Mouse (Mus musculus): ENCODE data around the gene Srsf12. TPM values are rescaled to one million over a fixed set of nuclear protein-coding genes. Genes with fewer than 3 reads are reported as not detected.

Gene Srsf12
- polyA plus RNA-seq, 2 experiments: 13.3 TPM

- H3K9ac ChIP-seq (ENCODE audit: low read depth, low read length, severe bottlenecking): peak within 1 kb of the TSS; percentile 72
- no peaks in the 10 kb centered on the region for H3K27me3 ChIP-seq (ENCODE audit: control insufficient read depth, insufficient read depth, low read length)
- H3K9me3 ChIP-seq (ENCODE audit: control insufficient read depth, low read length): no peaks in the 10 kb centered on the region
- no peak for DNase-seq (ENCODE audit: low spot score)
- no peak for ATAC-seq (ENCODE audit: low FRiP score, low read depth)
- 13% methylated on average over 6 of the region's 6 CpGs for WGBS
- TF ChIP-seq POLR2A (IDR thresholded peaks at IDR 0.05; ENCODE audit: borderline replicate concordance, extremely low read depth, insufficient read depth, insufficient read length): no peak
- H3K27ac ChIP-seq (replicated peaks; ENCODE audit: low read depth, low read length): peak within 1 kb of the TSS; percentile 81
- H3K4me1 ChIP-seq (ENCODE audit: control insufficient read depth, insufficient read depth, low read length): 0 out of 2 replicates have a peak, but pooled peaks cover 3% of the 10 kb centered on the region
- peak within 1 kb of the TSS; percentile 61 for H3K4me3 ChIP-seq (replicated peaks; ENCODE audit: low read length)
- H3K36me3 ChIP-seq (ENCODE audit: control insufficient read depth, insufficient read depth, low read length): no peaks in the 10 kb centered on the region
- H3K4me2 ChIP-seq (replicated peaks; ENCODE audit: low read depth, low read length, severe bottlenecking): peak within 1 kb of the TSS; percentile 88
Observed at GRCm38 (mm10) chr4:33189735-33190036, 19.1 kb upstream of the Srsf12 start, which contains the start of gene Pm20d2. TSS of gene Pm20d2 (minus strand) at chr4:33189737.

DNA sequence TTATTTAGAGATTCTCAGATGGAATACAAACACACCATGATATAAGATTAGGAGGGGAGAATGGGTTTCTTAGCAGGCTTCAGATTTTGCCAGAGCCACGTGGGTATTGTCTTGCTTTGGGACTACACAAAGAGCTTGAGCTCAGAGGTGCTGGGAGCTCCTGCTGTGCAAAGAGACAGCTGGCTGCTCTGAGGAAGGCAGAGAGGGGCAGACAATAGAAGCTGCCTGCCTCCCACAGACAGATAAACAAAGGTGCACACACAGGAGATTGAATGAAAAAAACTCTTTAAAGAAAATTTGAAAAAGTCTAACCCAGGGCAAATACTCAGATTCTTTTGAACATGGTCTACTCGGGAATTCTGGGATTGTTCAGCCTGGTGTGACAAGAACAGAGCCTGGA, 10.7 kb upstream of the Srsf12 start:
- no peak for DNase-seq (ENCODE audit: low spot score)
- Histone ChIP-seq H3K9ac (ENCODE audit: low read depth, low read length, severe bottlenecking) (no peak overlapping the region), H3K4me3 (replicated peaks; ENCODE audit: low read length) (no peak overlapping the region), H3K4me1 (ENCODE audit: control insufficient read depth, insufficient read depth, low read length) (no peaks in the 10 kb centered on the region), H3K27ac (replicated peaks; ENCODE audit: low read depth, low read length) (no peak overlapping the region), H3K9me3 (ENCODE audit: control insufficient read depth, low read length) (no peaks in the 10 kb centered on the region; the same call in 1 of the 2 replicates), H3K36me3 (ENCODE audit: control insufficient read depth, insufficient read depth, low read length) (no peaks in the 10 kb centered on the region), H3K27me3 (ENCODE audit: control insufficient read depth, insufficient read depth, low read length) (no peaks in the 10 kb centered on the region), H3K4me2 (replicated peaks; ENCODE audit: low read depth, low read length, severe bottlenecking) (no peak overlapping the region)
- TF ChIP-seq POLR2A (IDR thresholded peaks at IDR 0.05; ENCODE audit: borderline replicate concordance, extremely low read depth, insufficient read depth, insufficient read length): no peak
- ATAC-seq (ENCODE audit: low FRiP score, low read depth): no peak
- WGBS: 25% methylated on average over 2 of the region's 2 CpGs

- Histone ChIP-seq H3K4me2 (replicated peaks; ENCODE audit: low read depth, low read length, severe bottlenecking) (no peak overlapping the region), H3K9ac (ENCODE audit: low read depth, low read length, severe bottlenecking) (no peak overlapping the region), H3K27me3 (ENCODE audit: control insufficient read depth, insufficient read depth, low read length) (no peaks in the 10 kb centered on the region), H3K36me3 (ENCODE audit: control insufficient read depth, insufficient read depth, low read length) (no peaks in the 10 kb centered on the region), H3K4me3 (replicated peaks; ENCODE audit: low read length) (no peak overlapping the region), H3K4me1 (ENCODE audit: control insufficient read depth, insufficient read depth, low read length) (0 out of 2 replicates have a peak, but pooled peaks cover 3% of the 10 kb centered on the region), H3K27ac (replicated peaks; ENCODE audit: low read depth, low read length) (no peak overlapping the region), H3K9me3 (ENCODE audit: control insufficient read depth, low read length) (no peaks in the 10 kb centered on the region)
- TF ChIP-seq POLR2A (IDR thresholded peaks at IDR 0.05; ENCODE audit: borderline replicate concordance, extremely low read depth, insufficient read depth, insufficient read length): no peak
- 2% methylated on average over 4 of the region's 4 CpGs for WGBS
- ATAC-seq (ENCODE audit: low FRiP score, low read depth) (no peak), DNase-seq (ENCODE audit: low spot score) (peak; percentile 35)
Observed at GRCm38 (mm10) chr4:33204682-33205081, 4.1 kb upstream of the Srsf12 start.

DNA sequence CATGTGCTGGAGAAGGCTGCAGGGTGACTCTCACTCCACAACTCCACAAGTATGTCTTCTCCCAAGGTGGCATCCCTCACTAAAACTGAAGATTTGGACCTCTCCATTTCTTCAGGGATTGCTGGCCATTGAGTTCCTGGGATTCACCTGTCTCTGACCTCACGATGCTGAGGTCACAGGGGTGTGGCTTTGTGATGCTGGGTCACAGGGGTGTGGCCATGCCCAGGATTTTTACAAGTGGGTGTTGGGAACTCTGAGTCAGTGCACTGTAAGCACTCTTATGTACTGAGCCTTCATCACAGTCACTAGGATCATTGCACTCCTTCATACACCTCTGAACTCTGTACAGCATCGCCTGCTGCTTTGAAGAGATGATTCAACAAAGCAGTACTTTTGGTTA, 1.2 kb upstream of the Srsf12 start:
- Histone ChIP-seq H3K9ac (ENCODE audit: low read depth, low read length, severe bottlenecking) (no peak overlapping the region), H3K27me3 (ENCODE audit: control insufficient read depth, insufficient read depth, low read length) (no peaks in the 10 kb centered on the region), H3K9me3 (ENCODE audit: control insufficient read depth, low read length) (no peaks in the 10 kb centered on the region), H3K4me1 (ENCODE audit: control insufficient read depth, insufficient read depth, low read length) (0 out of 2 replicates have a peak, but pooled peaks cover 3% of the 10 kb centered on the region), H3K27ac (replicated peaks; ENCODE audit: low read depth, low read length) (no peak overlapping the region), H3K4me3 (replicated peaks; ENCODE audit: low read length) (no peak overlapping the region), H3K36me3 (ENCODE audit: control insufficient read depth, insufficient read depth, low read length) (no peaks in the 10 kb centered on the region), H3K4me2 (replicated peaks; ENCODE audit: low read depth, low read length, severe bottlenecking) (no peak overlapping the region)
- DNase-seq (ENCODE audit: low spot score) (no peak), ATAC-seq (ENCODE audit: low FRiP score, low read depth) (no peak)
- WGBS: 62% methylated on average over 2 of the region's 2 CpGs
- no peak for TF ChIP-seq POLR2A (IDR thresholded peaks at IDR 0.05; ENCODE audit: borderline replicate concordance, extremely low read depth, insufficient read depth, insufficient read length)

- Histone ChIP-seq H3K4me2 (replicated peaks; ENCODE audit: low read depth, low read length, severe bottlenecking) (no peak overlapping the region), H3K4me1 (ENCODE audit: control insufficient read depth, insufficient read depth, low read length) (peaks cover 10% of the 10 kb centered on the region), H3K9me3 (ENCODE audit: control insufficient read depth, low read length) (no peaks in the 10 kb centered on the region), H3K27me3 (ENCODE audit: control insufficient read depth, insufficient read depth, low read length) (no peaks in the 10 kb centered on the region), H3K27ac (replicated peaks; ENCODE audit: low read depth, low read length) (no peak overlapping the region), H3K4me3 (replicated peaks; ENCODE audit: low read length) (no peak overlapping the region), H3K9ac (ENCODE audit: low read depth, low read length, severe bottlenecking) (no peak overlapping the region), H3K36me3 (ENCODE audit: control insufficient read depth, insufficient read depth, low read length) (peaks cover 3% of the 10 kb centered on the region; the same call in 1 of the 2 replicates)
- ATAC-seq (ENCODE audit: low FRiP score, low read depth): no peak
- TF ChIP-seq POLR2A (IDR thresholded peaks at IDR 0.05; ENCODE audit: borderline replicate concordance, extremely low read depth, insufficient read depth, insufficient read length): no peak
- WGBS: 42% methylated on average over 1 of the region's 1 CpGs
- no peak for DNase-seq (ENCODE audit: low spot score)
Observed at GRCm38 (mm10) chr4:33221847-33222246, 13.1 kb downstream of the Srsf12 start.

Measured in limb, embryonic 14.5 days (tissue).